Mouse (Mus musculus): ENCODE measurements around the gene Fkbp5.

GRCm38 (mm10) chr17:28513844-28514243 lies 3.5 kb downstream of the Fkbp5 start:
- TF ChIP-seq CTCF (conservative IDR thresholded peaks at IDR 0.05; ENCODE audit: low read length) (no peak), POU5F1 (IDR thresholded peaks at IDR 0.05; ENCODE audit: borderline replicate concordance, low read length) (no peak)

All from E14TG2a.4 (cell line).